Mouse (Mus musculus) small intestine, adult 2 months (tissue): Measurements from ENCODE around the gene Atad1.

ENCODE experiments used
- CTCF ChIP-seq: fragments of 200-500 bp; IDR thresholded peaks from 2 replicates; pipeline ENCODE4 v1.5.1; 2012; ENCODE audit warnings: low read depth, mild to moderate bottlenecking, control low read depth, inconsistent platforms, low read length, moderate library complexity, mixed read lengths; ENCODE audit not compliant: insufficient replicate concordance, insufficient read length; ENCODE audit errors: extremely low read depth
- POLR2A ChIP-seq: fragments of 200-500 bp; IDR thresholded peaks from 2 replicates; pipeline ENCODE4 v1.6.1; 2012; ENCODE audit warnings: low read depth, mild to moderate bottlenecking, control low read depth, inconsistent platforms, low read length, moderate library complexity

GRCm38 (mm10) chr19:32641995-32642394, 97.6 kb downstream of the Atad1 start:
- no peak for TF ChIP-seq CTCF
- TF ChIP-seq POLR2A = no peak
